Mouse (Mus musculus) heart, embryonic 10.5 days (tissue): ENCODE results near the gene Fubp1. TPM values are rescaled to one million over a fixed set of nuclear protein-coding genes. Genes with fewer than 3 reads are reported as not detected.

Experiments used
- DNase-seq: peaks from one replicate; pipeline ENCODE4 v3.0.0-alpha.2; 2017; ENCODE audit warnings: low spot score
- H3K27ac ChIP-seq: fragments of 300-500 bp; sonication (generic); 2 replicates; pipeline ENCODE4 v1.5.1; 2016; ENCODE audit warnings: mild to moderate bottlenecking
- H3K27me3 ChIP-seq: fragments of 300-500 bp; sonication (generic); 2 replicates; pipeline ENCODE4 v1.6.1; 2016; ENCODE audit warnings: mild to moderate bottlenecking; ENCODE audit not compliant: poor library complexity, insufficient read depth, severe bottlenecking
- H3K36me3 ChIP-seq: fragments of 300-500 bp; sonication (generic); 2 replicates; pipeline ENCODE4 v1.6.1; 2016; ENCODE audit warnings: mild to moderate bottlenecking, moderate library complexity
- H3K4me1 ChIP-seq: fragments of 300-500 bp; sonication (generic); 2 replicates; pipeline ENCODE4 v1.6.1; 2016; ENCODE audit warnings: mild to moderate bottlenecking
- H3K4me3 ChIP-seq: fragments of 300-500 bp; sonication (generic); 2 replicates; pipeline ENCODE4 v1.5.1; 2016; ENCODE audit warnings: mild to moderate bottlenecking, moderate library complexity
- H3K9me3 ChIP-seq: fragments of 300-500 bp; sonication (generic); 2 replicates; pipeline ENCODE4 v1.6.1; 2016; ENCODE audit warnings: mild to moderate bottlenecking, moderate library complexity
- WGBS: fragments of 180-500 bp; shearing (Covaris S2); methylation state at CpG from one replicate; pipeline ENCODE4 v1.1.7; 2016; 5-methylcytosine and 5-hydroxymethylcytosine counted together
- polyA plus RNA-seq: library from polyadenylated mRNA; unstranded; fragments of >200 nt; fragmentation: Nextera tagmentation; extraction: Ambion mirVana; gene quantifications from 2 replicates; pipeline ENCODE4 v1.2.1, GENCODE M21; 2016

Gene Fubp1
- polyA plus RNA-seq, 1 experiment from 2014 or later: 249 TPM

GRCm38 (mm10) chr3:152201181-152201580 is 9.0 kb upstream of the Fubp1 start:
- no peaks in the 10 kb centered on the region for H3K9me3 ChIP-seq
- 94% methylated on average over 3 of the region's 3 CpGs for WGBS
- H3K4me1 ChIP-seq: no peaks in the 10 kb centered on the region
- no peaks in the 10 kb centered on the region for H3K36me3 ChIP-seq
- H3K27ac ChIP-seq: no peak overlapping the region
- no peak overlapping the region for H3K4me3 ChIP-seq
- no peaks in the 10 kb centered on the region for H3K27me3 ChIP-seq
- no peak for DNase-seq

GRCm38 (mm10) chr3:152201651-152202050 is 8.6 kb upstream of the Fubp1 start:
- no peak overlapping the region for H3K27ac ChIP-seq
- no peak for DNase-seq
- H3K4me1 ChIP-seq: no peaks in the 10 kb centered on the region
- WGBS: 71% methylated on average over 2 of the region's 2 CpGs
- H3K4me3 ChIP-seq: no peak overlapping the region
- no peaks in the 10 kb centered on the region for H3K36me3 ChIP-seq
- H3K27me3 ChIP-seq: no peaks in the 10 kb centered on the region
- no peaks in the 10 kb centered on the region for H3K9me3 ChIP-seq

- no peaks in the 10 kb centered on the region for H3K4me1 ChIP-seq
- no peak overlapping the region for H3K4me3 ChIP-seq
- no peaks in the 10 kb centered on the region for H3K27me3 ChIP-seq
- H3K36me3 ChIP-seq: 0 out of 2 replicates have a peak, but pooled peaks cover 6% of the 10 kb centered on the region
- no peaks in the 10 kb centered on the region for H3K9me3 ChIP-seq
- no peak overlapping the region for H3K27ac ChIP-seq
- DNase-seq: no peak
Observed at GRCm38 (mm10) chr3:152202942-152203341, 7.3 kb upstream of the Fubp1 start.

- Histone ChIP-seq H3K27ac (no peak overlapping the region), H3K27me3 (no peaks in the 10 kb centered on the region), H3K4me1 (0 out of 2 replicates have a peak, but pooled peaks cover under 1% of the 10 kb centered on the region), H3K36me3 (0 out of 2 replicates have a peak, but pooled peaks cover 6% of the 10 kb centered on the region), H3K4me3 (no peak overlapping the region), H3K9me3 (no peaks in the 10 kb centered on the region)
- no peak for DNase-seq
- WGBS: 73% methylated on average over 6 of the region's 6 CpGs
Observed at GRCm38 (mm10) chr3:152203411-152203810, 6.8 kb upstream of the Fubp1 start.

- 59% methylated on average over 3 of the region's 3 CpGs for WGBS
Observed at GRCm38 (mm10) chr3:152203996-152204395, 6.2 kb upstream of the Fubp1 start.

GRCm38 (mm10) chr3:152204577-152204976 is 5.6 kb upstream of the Fubp1 start:
- no peaks in the 10 kb centered on the region for H3K27me3 ChIP-seq
- H3K27ac ChIP-seq: no peak overlapping the region
- no peaks in the 10 kb centered on the region for H3K9me3 ChIP-seq
- WGBS: 66% methylated on average over 3 of the region's 3 CpGs
- H3K4me1 ChIP-seq: 0 out of 2 replicates have a peak, but pooled peaks cover 3% of the 10 kb centered on the region
- H3K4me3 ChIP-seq: no peak overlapping the region
- H3K36me3 ChIP-seq: 0 out of 2 replicates have a peak, but pooled peaks cover 6% of the 10 kb centered on the region
- no peak for DNase-seq

More at GRCm38 (mm10) chr3:152203996-152204395, 6.2 kb upstream of the Fubp1 start:
- Histone ChIP-seq H3K4me1 (0 out of 2 replicates have a peak, but pooled peaks cover 3% of the 10 kb centered on the region), H3K4me3 (no peak overlapping the region), H3K36me3 (0 out of 2 replicates have a peak, but pooled peaks cover 6% of the 10 kb centered on the region), H3K9me3 (no peaks in the 10 kb centered on the region), H3K27me3 (no peaks in the 10 kb centered on the region), H3K27ac (no peak overlapping the region)
- no peak for DNase-seq

GRCm38 (mm10) chr3:152207156-152207555 is 3.1 kb upstream of the Fubp1 start:
- no peak overlapping the region for H3K27ac ChIP-seq
- no peaks in the 10 kb centered on the region for H3K9me3 ChIP-seq
- DNase-seq: no peak
- no peaks in the 10 kb centered on the region for H3K27me3 ChIP-seq
- H3K4me1 ChIP-seq: peaks cover 5% of the 10 kb centered on the region; the same call in 1 of the 2 replicates
- 0 out of 2 replicates have a peak, but pooled peaks cover 6% of the 10 kb centered on the region for H3K36me3 ChIP-seq
- 91% methylated on average over 4 of the region's 4 CpGs for WGBS
- H3K4me3 ChIP-seq: no peak overlapping the region

GRCm38 (mm10) chr3:152208096-152208885 is 1.9 kb upstream of the Fubp1 start:
- 0 out of 2 replicates have a peak, but pooled peaks cover 11% of the 10 kb centered on the region for H3K36me3 ChIP-seq
- H3K9me3 ChIP-seq: no peaks in the 10 kb centered on the region
- H3K4me3 ChIP-seq: peak overlapping the region; percentile 98; the same call in 1 of the 2 replicates
- 90% methylated on average over 7 of the region's 7 CpGs for WGBS
- H3K27me3 ChIP-seq: no peaks in the 10 kb centered on the region
- H3K27ac ChIP-seq: no peak overlapping the region
- peaks cover 16% of the 10 kb centered on the region for H3K4me1 ChIP-seq
- no peak for DNase-seq

- peak overlapping the region; percentile 100 for H3K27ac ChIP-seq
- H3K9me3 ChIP-seq: no peaks in the 10 kb centered on the region
- H3K36me3 ChIP-seq: 0 out of 2 replicates have a peak, but pooled peaks cover 11% of the 10 kb centered on the region
- peaks cover 18% of the 10 kb centered on the region for H3K4me1 ChIP-seq
- 5% methylated on average over 25 of the region's 25 CpGs for whole genome bisulfite sequencing
- peak; percentile 85 for DNase-seq
- no peaks in the 10 kb centered on the region for H3K27me3 ChIP-seq
- peak overlapping the region; percentile 98 for H3K4me3 ChIP-seq
Observed at GRCm38 (mm10) chr3:152209177-152209966, 850 bp upstream of the Fubp1 start.

- under 1% methylated on average over 66 of the region's 68 CpGs for WGBS
- peak; percentile 82 for DNase-seq
- no peaks in the 10 kb centered on the region for H3K9me3 ChIP-seq
- peaks cover 18% of the 10 kb centered on the region for H3K4me1 ChIP-seq
- H3K4me3 ChIP-seq: peak overlapping the region; percentile 98
- peak overlapping the region; percentile 100 for H3K27ac ChIP-seq
- no peaks in the 10 kb centered on the region for H3K27me3 ChIP-seq
- peaks cover 21% of the 10 kb centered on the region for H3K36me3 ChIP-seq
Observed at GRCm38 (mm10) chr3:152210728-152211391, 638 bp downstream of the Fubp1 start.

- Histone ChIP-seq H3K4me3 (peak overlapping the region; percentile 98), H3K36me3 (peaks cover 29% of the 10 kb centered on the region), H3K27me3 (no peaks in the 10 kb centered on the region), H3K27ac (peak overlapping the region; percentile 100), H3K9me3 (no peaks in the 10 kb centered on the region), H3K4me1 (peaks cover 18% of the 10 kb centered on the region)
- DNase-seq: no peak
- WGBS: 14% methylated on average over 7 of the region's 7 CpGs
Observed at GRCm38 (mm10) chr3:152211731-152212279, 1.6 kb downstream of the Fubp1 start.

- peaks cover 18% of the 10 kb centered on the region for H3K4me1 ChIP-seq
Observed at GRCm38 (mm10) chr3:152213416-152213815, 3.2 kb downstream of the Fubp1 start.

More at GRCm38 (mm10) chr3:152213416-152213815, 3.2 kb downstream of the Fubp1 start:
- 66% methylated on average over 3 of the region's 3 CpGs for WGBS
- Histone ChIP-seq H3K27ac (no peak overlapping the region), H3K4me3 (peak overlapping the region; percentile 98; the same call in 1 of the 2 replicates), H3K9me3 (no peaks in the 10 kb centered on the region), H3K27me3 (no peaks in the 10 kb centered on the region), H3K36me3 (peaks cover 39% of the 10 kb centered on the region)
- no peak for DNase-seq
